Mouse (Mus musculus) cerebellum, adult 2 months (tissue): ENCODE results near the gene Cacna1h. TPM values are rescaled to one million over a fixed set of nuclear protein-coding genes. Genes with fewer than 3 reads are reported as not detected.

Experiments used
- DNase-seq, 2 experiments: peaks; one replicate each; pipeline ENCODE4 v3.0.0; 2021
- H3K27ac ChIP-seq: fragments of 200-500 bp; 2 replicates; pipeline ENCODE4 v1.5.1; 2012; ENCODE audit warnings: low read length, control low read depth, inconsistent platforms; ENCODE audit not compliant: insufficient read depth
- H3K27me3 ChIP-seq: fragments of 200-500 bp; 2 replicates; pipeline ENCODE4 v1.6.1; 2012; ENCODE audit warnings: inconsistent platforms, mild to moderate bottlenecking, low read length, moderate library complexity; ENCODE audit not compliant: control insufficient read depth, insufficient read depth
- H3K4me1 ChIP-seq: fragments of 200-500 bp; 2 replicates; pipeline ENCODE4 v1.6.1; 2011; ENCODE audit warnings: low read length; ENCODE audit not compliant: control insufficient read depth, insufficient read depth
- H3K4me3 ChIP-seq: fragments of 200-500 bp; replicated peaks from 2 replicates; pipeline ENCODE3; 2011; ENCODE audit warnings: mild to moderate bottlenecking, low read depth, low read length, control low read depth; ENCODE audit not compliant: insufficient read depth
- CTCF ChIP-seq: fragments of 200-500 bp; IDR thresholded peaks from 2 replicates; pipeline ENCODE4 v1.5.1; 2011; ENCODE audit warnings: low read depth, mild to moderate bottlenecking, control low read depth, low read length, moderate library complexity, borderline replicate concordance; ENCODE audit not compliant: insufficient read depth
- POLR2A ChIP-seq: fragments of 200-500 bp; IDR thresholded peaks from 2 replicates; pipeline ENCODE4 v1.6.1; 2011; ENCODE audit warnings: low read length, control low read depth, borderline replicate concordance; ENCODE audit not compliant: insufficient read depth
- WGBS: fragments of 180-500 bp; shearing (Covaris S2); methylation state at CpG from one replicate; pipeline ENCODE4 v1.1.7; 2018; 5-methylcytosine and 5-hydroxymethylcytosine counted together
- polyA plus RNA-seq: library from polyadenylated mRNA; depleted of rRNA; stranded (reverse); fragments of >200 nt; gene quantifications from 2 replicates; pipeline ENCODE4 v1.2.3, GENCODE M21; 2012

The Cacna1h gene
- polyA plus RNA-seq, 1 experiment, result 12.4 TPM

DNA sequence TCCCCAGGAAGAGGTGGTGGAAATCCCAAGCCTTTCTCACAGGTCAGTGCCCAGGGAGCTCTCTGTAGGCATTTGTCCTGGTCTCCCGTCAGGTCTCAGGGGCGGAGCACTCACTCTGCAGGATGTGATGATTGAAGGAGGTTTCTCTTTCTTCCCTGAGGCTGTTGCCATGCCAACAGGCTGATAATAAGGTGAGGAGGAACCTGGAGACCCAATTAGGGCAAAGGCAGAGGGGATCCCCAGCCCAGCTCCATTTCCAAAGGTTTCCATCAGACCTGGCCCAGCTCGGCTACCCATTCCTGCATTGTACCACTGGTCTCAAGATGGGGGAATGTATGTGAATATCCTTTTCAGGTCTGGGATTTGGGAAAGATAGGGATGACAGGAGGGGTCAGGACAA, 29.4 kb downstream of the Cacna1h start:
- DNase-seq, result no peak
- 49% methylated on average over 3 of the region's 3 CpGs for WGBS
- no peak overlapping the region for H3K27ac ChIP-seq
- H3K27me3 ChIP-seq, result no peaks in the 10 kb centered on the region
- no peaks in the 10 kb centered on the region; the same call in 1 of the 2 replicates for H3K4me1 ChIP-seq
- no peak for TF ChIP-seq POLR2A
- no peak for TF ChIP-seq CTCF
- H3K4me3 ChIP-seq, result no peak overlapping the region

- TF ChIP-seq POLR2A (no peak), CTCF (no peak)
- Histone ChIP-seq H3K4me3 (no peak overlapping the region), H3K4me1 (no peaks in the 10 kb centered on the region), H3K27ac (no peak overlapping the region), H3K27me3 (no peaks in the 10 kb centered on the region)
- DNase-seq, result no peak
- 68% methylated on average over 13 of the region's 13 CpGs for WGBS
These were observed 31.4 kb downstream of the Cacna1h start for GRCm38 (mm10) chr17:25402224-25402623.

DNA sequence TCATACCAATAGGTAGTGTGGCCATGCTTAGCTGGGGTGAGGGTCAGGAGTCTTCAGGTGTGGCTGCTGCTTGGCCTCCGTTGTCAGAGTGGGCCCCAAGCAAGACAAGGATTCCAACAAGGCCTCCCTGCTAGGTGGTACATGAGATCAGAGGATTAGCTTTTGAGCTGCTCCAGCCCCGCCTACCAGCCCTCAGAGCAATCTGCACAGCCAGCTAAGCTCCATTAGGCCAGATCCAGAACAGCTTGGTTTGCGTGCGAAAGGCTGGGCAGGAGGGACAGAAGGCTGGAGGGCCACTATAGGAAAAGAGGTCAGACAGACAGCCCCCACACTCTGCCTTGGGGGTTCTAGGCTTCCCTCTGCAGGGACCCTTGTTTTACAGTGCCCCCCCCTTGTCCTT, 32.1 kb downstream of the Cacna1h start:
- WGBS, result 47% methylated on average over 4 of the region's 4 CpGs
- no peaks in the 10 kb centered on the region for H3K4me1 ChIP-seq
- H3K4me3 ChIP-seq, result no peak overlapping the region
- no peaks in the 10 kb centered on the region for H3K27me3 ChIP-seq
- no peak overlapping the region for H3K27ac ChIP-seq
- TF ChIP-seq CTCF, result no peak
- TF ChIP-seq POLR2A, result no peak
- DNase-seq, result no peak

GRCm38 (mm10) chr17:25400443-25400842, 33.1 kb downstream of the Cacna1h start:
- no peaks in the 10 kb centered on the region for H3K27me3 ChIP-seq
- H3K4me1 ChIP-seq, result no peaks in the 10 kb centered on the region
- no peak overlapping the region for H3K4me3 ChIP-seq
- WGBS, result 42% methylated on average over 7 of the region's 7 CpGs
- DNase-seq, result no peak
- no peak for TF ChIP-seq POLR2A
- no peak for TF ChIP-seq CTCF
- no peak overlapping the region for H3K27ac ChIP-seq

- DNase-seq, result no peak
- TF ChIP-seq CTCF, result no peak
- TF ChIP-seq POLR2A, result no peak
- WGBS, result 34% methylated on average over 13 of the region's 13 CpGs
- Histone ChIP-seq H3K4me1 (no peaks in the 10 kb centered on the region), H3K4me3 (no peak overlapping the region), H3K27me3 (no peaks in the 10 kb centered on the region), H3K27ac (no peak overlapping the region)
These were observed 35.1 kb downstream of the Cacna1h start for GRCm38 (mm10) chr17:25398520-25398838.

DNA sequence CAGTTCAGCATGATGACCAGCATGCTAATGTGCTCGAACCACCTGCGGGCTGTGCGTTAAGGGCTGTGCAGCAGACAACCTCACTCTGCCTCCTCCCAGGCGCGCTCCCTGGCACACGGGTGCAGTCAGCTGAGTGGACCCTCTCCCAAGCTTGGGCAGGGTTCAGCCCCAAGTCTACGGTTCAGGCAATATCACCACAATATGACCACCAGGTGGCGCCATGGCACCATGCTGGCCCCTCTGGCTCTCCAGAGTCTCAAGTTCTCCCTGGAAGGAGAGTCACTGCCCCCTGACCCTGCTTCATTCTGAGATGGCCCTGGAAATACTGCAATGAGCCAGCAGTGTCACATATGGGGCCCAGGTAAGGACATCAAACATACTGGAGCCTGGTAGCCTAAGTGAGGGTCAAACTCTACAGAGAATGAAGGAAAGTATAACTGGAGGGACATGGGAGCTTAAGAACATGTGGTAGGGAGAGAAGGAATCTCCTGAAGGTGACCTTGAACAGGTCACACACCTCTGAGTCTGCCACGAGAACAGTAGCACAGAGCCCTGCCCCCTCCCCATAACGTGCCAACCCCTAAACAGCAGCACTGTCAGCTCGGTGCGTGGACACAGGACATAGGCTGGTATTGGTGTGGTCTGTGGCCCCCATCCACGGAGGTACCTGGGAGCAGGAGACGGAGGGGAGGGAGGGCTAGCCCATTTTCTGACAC, 35.6 kb downstream of the Cacna1h start:
- 26% methylated on average over 14 of the region's 14 CpGs for WGBS
- TF ChIP-seq POLR2A (no peak), CTCF (peak; percentile 88)

DNA sequence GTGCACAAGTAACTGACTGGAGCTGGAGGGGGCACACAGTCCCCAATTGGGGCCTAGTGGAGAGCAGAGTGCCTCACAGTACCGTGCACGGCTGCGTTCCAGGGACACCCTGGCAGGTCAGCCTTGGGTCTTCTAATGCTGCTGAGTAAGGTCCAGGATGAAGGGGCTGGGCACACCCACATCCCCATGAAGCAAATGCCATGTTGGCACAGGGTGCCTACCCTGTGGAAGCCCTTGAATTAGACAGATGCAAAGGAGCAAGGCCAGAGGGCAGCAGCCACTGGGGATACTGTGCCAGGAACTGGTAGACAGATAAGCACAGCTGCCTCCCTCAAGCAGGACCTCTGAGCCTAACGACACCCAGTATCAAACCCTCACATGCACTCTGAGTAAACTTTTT, 39.1 kb downstream of the Cacna1h start:
- WGBS, result 71% methylated on average over 4 of the region's 4 CpGs
- H3K27me3 ChIP-seq, result no peaks in the 10 kb centered on the region
- no peak for TF ChIP-seq CTCF
- no peak for TF ChIP-seq POLR2A
- H3K4me3 ChIP-seq, result no peak overlapping the region
- H3K4me1 ChIP-seq, result no peaks in the 10 kb centered on the region
- no peak for DNase-seq
- no peak overlapping the region for H3K27ac ChIP-seq

More for the DNA sequence above, 35.6 kb downstream of the Cacna1h start:
- no peaks in the 10 kb centered on the region for H3K27me3 ChIP-seq
- DNase-seq, result peak; percentile 44 to 61
- no peak overlapping the region for H3K4me3 ChIP-seq
- H3K27ac ChIP-seq, result no peak overlapping the region
- H3K4me1 ChIP-seq, result no peaks in the 10 kb centered on the region

GRCm38 (mm10) chr17:25374011-25374410, 59.6 kb downstream of the Cacna1h start:
- H3K27ac ChIP-seq, result no peak overlapping the region
- 25% methylated on average over 9 of the region's 9 CpGs for WGBS
- H3K4me1 ChIP-seq, result no peaks in the 10 kb centered on the region
- no peaks in the 10 kb centered on the region for H3K27me3 ChIP-seq
- no peak for DNase-seq
- H3K4me3 ChIP-seq, result no peak overlapping the region
- TF ChIP-seq POLR2A (no peak), CTCF (no peak; the same call in 1 of the 2 replicates)

- TF ChIP-seq POLR2A, result no peak
- no peak for TF ChIP-seq CTCF
- Histone ChIP-seq H3K27me3 (no peaks in the 10 kb centered on the region), H3K4me3 (no peak overlapping the region), H3K4me1 (no peaks in the 10 kb centered on the region), H3K27ac (no peak overlapping the region)
- 70% methylated on average over 8 of the region's 8 CpGs for WGBS
- DNase-seq, result no peak
These were observed 61.1 kb downstream of the Cacna1h start for GRCm38 (mm10) chr17:25372491-25372890.
